Mouse (Mus musculus) lung, adult 2 months (tissue): ENCODE measurements at regions not wholly inside any gene's neighbourhood (a gene's known extent, or its start where the extent isn't known, plus 50 kb on each side); places are given as distances from the start of the nearest gene placed in this dataset.

Source experiments
- CTCF ChIP-seq: fragments of 200-500 bp; IDR thresholded peaks from 2 replicates; pipeline ENCODE4 v1.5.1; 2011; ENCODE audit warnings: mild to moderate bottlenecking, low read length, control low read depth; ENCODE audit not compliant: insufficient read depth
- POLR2A ChIP-seq: fragments of 200-500 bp; IDR thresholded peaks from 2 replicates; pipeline ENCODE4 v1.6.1; 2011; ENCODE audit warnings: low read depth, mild to moderate bottlenecking, control low read depth, low read length, borderline replicate concordance; ENCODE audit errors: extremely low read depth

GRCm38 (mm10) chr5:39251021-39251420 is 374.4 kb upstream of the Clnk start:
- TF ChIP-seq CTCF (no peak), POLR2A (no peak)
